Mouse (Mus musculus): ENCODE measurements at regions not wholly inside any gene's neighbourhood (a gene's known extent, or its start where the extent isn't known, plus 50 kb on each side); places are given as distances from the start of the nearest gene placed in this dataset.

DNA sequence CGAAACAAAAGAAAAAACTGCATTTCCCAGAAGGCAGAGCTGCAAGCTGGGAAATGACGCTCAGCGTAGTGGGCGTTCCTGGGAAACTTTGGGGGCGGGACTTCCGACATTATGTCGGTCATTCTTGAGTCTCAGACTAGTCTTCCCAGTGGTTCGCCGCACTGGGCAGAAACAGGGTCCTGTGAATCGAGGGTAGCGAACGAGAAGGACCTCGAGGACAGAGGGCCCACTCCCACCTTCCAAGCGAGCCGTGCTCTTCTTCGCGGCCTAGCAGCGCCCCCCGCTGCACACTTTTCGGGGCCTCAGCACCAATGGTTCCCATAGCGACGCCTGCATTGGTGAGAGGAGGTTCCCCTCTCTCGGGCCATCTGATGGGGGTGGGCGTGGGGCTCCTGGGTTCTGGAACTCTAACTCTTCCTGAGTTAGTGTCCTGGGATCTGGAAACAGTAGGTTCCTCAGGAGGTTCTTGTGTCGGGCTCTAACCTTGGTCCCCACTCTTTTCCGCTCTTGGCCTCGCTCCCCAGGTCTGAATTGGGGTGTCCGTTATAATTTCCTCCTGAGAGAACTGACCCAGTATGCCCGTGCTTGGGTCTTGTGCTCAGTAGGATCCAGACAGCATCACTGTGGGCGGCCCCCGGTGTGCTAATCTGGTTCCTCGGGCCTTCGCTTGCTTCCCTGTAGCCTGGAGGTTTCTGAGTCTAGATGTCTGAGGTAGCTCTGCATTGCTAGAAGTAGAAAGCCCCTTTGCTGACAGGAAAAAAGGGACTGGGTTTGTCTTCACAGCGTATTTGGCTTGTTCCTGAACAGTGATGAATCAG lies 52.8 kb upstream of the Gramd1a start:
- peak; percentile 64 for DNase-seq (ENCODE audit: low spot score)

DNA sequence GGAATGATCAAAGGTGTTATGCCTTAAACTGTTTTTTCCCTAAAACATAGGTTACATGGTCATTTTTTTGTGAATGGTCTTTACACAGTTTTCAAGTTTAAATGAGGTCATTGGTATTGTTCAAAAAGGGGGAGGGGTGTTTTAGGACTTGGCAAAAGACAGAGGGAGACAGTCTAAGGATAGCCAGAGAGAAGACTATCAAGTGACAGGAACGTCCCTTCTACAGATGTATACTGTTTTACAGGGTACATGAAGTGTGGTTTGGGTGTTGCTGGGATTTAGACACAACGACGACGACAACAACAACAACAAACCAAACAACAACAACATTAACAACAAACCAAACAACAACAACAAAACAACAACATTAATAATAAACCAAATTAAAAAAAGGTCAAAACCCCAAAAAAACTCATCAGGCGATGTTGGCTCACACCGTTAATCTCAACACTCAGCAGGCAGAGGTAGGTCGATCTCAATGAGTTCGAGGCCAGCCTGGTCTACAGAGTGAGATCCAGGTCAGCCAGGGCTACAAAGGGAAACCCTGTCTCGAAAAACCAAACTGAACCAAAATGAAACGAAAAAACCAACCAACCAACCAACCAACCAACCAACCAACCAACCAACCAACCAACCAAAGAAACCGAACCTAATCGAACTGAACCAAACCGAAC lies 52.0 kb upstream of the Gramd1a start:
- no peak for DNase-seq (ENCODE audit: low spot score)
